Mouse (Mus musculus) heart, adult 18-20 months (tissue): ENCODE measurements around the gene Usp35. TPM values are rescaled to one million over a fixed set of nuclear protein-coding genes. Genes with fewer than 3 reads are reported as not detected.

Experiments used
- DNase-seq, 2 experiments: peaks; one replicate each; pipeline ENCODE4 v3.0.0; 2021 to 2022; ENCODE audit warnings: mixed read lengths in 1 of 2
- long read RNA-seq, 2 experiments: library from polyadenylated mRNA; stranded (forward); transcript quantifications; one replicate each; pipeline ENCODE4 v2.0.0; 2021
- total RNA-seq, 2 experiments: library from RNA; stranded (reverse); gene quantifications; 2 replicates each; pipeline ENCODE4 v1.2.3; 2021

Usp35 gene
- total RNA-seq = under 1 TPM; 0.41 to 0.60 TPM
- long read RNA-seq, experiment 1 = 0 reads
- long read RNA-seq, experiment 2 = 0 reads

DNA sequence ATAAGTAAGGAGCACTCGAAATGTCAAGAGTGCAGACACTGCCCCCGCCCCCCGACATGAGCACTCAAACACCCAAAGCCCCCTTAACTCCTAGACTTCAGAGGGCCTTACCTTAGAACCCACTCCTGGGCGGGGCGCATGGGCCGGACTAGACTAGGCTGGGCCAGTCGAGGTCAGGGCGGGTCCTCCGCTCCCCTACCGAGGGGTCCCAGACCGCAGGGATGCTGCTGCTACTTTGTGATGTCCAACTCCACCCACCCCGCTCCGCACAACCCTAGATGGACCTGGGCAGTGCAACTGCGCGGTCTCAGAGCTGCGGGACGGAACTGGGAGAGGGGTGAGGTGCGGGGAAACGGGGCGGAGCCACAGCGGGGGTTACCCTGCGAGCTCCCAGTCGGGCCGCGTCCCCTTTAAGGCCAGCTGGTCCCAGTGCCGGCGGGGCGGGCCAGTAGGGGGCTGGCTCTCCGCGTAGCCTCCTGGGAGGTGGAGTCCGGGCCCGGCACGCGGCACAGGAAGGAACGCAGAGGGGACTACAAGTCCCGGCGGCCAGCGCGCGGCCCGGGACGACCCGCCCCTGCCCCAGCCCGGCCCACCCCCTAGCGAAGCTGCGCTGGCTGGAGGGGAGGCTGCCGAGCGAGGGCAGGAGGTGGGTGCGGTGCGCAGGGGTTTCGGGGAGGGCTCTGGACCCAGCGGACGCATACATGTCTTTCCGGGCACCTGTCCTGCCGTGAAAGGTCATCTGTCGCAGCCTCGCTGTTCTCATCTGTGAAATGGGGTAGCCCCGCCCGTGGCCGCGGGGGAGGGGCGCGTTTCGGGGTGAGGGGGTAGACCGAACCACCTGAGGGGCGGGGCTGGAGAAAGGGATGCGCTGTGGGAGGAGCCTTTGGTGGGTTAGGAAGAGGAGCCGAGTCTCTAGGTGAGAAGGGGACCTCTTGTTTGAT lies at the start of gene Usp35, which contains the start of gene Kctd21:
TSS of gene Usp35 (minus strand) at position 295 of the 941 bp plus-strand sequence.
TSS of gene Kctd21 (plus strand) at position 602 of the 941 bp plus-strand sequence.
- peak; percentile 93 to 97 for DNase-seq

DNA sequence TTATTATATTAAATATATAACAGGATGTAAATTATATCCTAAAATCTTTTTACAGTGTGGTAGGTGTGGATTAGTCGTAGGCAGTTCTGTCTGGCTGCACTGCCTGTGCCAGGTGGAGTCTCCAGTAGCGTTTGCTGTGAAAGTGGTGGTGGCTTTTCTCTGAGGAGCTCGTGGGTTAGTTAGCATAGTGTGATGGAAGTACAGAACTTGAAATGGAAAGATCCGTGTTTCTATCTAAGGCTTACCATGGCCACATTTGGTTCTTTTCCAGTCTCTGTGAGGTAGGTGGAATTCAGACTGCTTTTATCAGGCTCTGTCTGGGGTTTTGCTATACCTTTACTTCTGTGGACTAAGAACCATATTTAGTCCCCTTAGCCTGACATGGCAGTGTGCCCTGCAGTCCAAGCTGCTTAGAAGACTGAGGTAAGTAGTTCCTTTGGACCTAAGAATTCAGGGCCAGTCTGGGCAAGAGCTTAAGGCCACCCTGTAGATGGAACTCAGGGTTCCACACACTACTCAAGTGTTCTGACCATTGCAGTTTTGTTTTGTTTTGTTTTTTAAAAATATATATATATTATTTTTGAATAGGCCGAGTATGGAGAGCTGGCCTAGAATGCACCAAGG lies 48.8 kb upstream of the Usp35 start:
- no peak for DNase-seq

DNA sequence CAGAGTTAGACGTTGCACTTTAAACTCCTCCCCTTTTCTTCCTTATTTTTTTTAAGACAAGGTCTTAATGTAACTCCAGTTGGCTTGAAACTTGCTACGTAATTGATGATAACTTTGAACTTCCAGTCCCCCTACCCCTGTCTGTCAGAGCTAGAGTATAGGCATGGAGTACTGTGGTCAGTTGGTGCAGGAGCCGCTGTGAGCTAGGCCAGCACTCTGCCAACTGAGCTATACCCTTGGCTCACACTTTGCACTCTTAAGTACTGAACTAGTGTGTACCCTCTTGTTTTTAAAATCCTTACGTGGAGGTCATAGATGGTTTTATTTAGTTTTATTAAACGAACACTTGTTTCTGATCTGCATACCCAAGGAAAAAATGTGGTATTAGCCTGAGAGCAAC lies 47.5 kb upstream of the Usp35 start:
- DNase-seq = no peak

DNA sequence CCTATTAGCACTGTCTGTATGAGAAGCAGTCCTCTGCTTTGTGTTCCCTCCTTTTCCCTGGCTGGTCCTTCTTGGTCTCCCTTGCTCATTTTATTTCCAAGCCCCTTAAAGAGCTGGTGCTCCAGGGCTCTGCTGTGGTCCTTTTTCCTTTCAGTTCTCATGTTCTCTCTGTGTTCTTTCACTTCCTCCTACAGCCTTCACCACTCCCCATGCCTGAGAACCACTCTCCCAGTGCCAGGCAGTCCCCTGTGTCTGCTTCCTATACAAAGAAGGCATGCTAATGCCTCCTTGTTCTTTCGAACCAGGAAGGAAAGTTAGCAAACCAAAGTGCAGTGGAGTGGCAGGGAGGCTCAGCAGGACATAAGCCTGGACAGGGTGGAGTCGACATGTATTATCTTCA lies 44.1 kb upstream of the Usp35 start:
- DNase-seq = peak in 1 of 2 experiments; percentile 30

DNA sequence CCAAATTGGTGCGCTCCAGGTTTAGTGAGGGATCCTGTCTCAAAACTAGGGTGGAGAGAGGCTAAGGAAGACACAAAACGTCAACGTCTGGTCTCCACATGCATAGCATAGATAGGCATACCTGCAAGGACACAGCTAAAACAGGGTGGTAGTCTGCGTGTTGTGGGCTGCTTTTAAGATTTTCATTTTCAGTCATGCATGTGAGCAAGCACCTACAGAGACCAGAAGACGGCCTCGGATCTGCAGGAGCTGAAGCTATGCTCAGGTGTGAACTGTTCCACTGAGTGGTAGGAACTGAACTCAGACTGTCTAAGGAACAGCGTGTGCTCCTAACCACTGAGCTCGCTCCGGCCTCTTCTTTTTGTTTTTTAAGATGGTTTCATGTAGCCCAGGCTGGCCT lies 43.3 kb upstream of the Usp35 start:
- no peak for DNase-seq

DNA sequence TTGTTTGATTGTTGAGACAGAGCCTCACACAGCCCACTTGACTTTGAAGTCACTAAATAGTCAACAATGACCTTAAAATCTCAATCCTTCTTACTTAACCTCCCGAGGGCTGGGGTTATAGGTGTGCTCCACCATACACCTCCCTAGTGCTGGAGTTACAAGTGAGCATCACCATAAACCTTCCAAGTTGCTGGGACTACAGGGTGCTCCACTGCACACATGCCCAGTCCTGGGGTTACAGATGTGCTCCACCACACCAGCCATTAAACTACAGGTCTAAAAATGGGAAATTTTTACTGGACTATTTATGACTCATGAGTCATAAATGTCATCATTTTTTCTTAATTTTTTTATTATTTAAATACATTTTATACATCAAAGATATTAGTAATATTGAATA lies 34.1 kb upstream of the Usp35 start:
- DNase-seq = no peak

DNA sequence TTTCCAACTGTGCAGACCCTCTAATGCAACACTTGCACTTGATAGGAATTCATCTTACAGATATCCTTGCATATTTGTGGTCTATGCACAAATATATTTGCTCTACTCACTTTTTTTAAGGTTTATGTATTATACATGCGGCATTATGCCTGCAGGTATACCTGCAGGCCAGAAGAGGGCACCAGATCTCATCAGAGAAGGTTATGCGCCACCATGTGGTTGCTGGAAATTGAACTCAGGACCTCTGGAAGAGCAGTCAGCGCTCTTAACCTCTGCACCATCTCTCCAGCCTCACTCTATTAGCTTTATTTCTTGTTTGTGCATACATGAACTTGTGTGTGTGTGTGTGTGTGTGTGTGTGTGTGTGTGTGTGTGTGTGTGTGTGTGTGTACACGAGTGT lies 29.6 kb upstream of the Usp35 start:
- peak in 1 of 2 experiments; percentile 45 for DNase-seq

DNA sequence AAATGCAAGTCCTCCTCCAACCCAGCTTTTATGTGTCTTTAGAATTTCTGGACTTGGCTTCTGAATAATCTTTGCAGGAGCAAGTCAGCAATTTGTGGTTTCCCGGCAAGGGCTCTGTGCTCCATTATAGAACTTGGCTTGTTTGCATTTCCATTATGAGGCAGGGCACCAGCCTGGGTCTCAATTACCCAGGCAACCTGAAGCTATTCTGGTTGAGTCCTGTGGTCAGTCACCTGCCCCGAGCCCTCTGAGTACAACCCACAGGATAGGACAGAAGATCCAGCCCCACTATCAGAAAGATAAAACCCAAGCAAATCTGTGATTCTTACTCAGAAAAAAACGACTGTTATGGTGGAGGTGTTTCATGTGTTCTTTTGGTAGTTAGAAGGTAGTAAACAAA lies 29.1 kb upstream of the Usp35 start:
- no peak for DNase-seq

DNA sequence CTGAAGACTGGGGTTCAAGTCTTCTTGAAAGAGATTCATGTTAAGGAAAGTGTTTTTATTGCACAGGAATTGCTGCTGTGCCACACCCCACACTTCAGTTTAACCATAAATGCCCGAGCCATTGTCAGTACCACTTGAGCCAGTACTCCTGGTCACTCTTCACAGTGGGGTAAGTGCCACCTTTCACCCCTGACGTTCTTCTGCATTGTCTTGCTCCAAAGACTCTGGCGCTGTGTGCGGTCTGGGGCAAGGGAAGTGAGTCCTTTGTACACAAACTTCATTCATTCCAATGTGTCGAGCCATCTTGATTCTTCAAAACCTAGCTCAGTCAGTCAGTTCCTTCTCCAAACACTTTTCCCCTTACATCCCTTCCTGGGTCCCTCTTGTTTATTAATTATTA lies 28.3 kb upstream of the Usp35 start:
- no peak for DNase-seq

DNA sequence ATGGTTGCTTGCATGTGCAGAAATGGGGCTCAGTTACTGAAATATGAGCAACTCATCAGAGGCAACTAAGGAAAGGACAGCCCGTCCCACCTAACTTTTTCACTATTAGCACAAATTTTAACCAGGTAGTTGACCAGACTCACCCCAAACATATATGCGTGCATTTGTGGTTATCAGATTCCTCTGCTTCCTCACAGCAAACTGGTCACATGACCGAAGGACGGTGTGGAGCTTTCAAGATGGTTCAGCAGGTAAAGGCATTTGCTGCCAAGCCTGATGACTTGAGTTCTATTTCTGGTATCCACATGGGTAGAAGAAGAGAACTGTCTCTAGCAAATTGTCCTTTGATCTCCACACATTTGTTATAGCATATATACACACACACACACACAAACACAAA lies 26.5 kb upstream of the Usp35 start:
- no peak for DNase-seq

DNA sequence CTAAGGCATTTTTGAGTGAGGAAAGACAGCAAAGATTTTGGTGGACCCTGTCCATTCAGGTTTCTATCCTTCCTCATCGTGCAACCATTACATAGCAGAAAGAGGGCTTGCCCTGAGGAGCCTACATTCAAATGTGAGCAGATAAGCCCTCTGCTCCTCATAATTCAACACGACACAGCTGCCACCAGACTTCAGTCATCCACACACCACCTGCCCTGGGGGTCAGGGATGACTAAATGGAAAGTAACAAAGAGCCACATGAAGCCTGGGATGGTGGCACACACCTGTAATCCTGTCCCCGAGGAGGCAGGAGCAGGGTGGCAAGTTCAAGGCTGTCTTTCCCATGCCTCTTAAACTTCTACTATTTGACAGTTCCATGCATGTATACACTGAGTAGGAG lies 26.0 kb upstream of the Usp35 start:
- DNase-seq = no peak

DNA sequence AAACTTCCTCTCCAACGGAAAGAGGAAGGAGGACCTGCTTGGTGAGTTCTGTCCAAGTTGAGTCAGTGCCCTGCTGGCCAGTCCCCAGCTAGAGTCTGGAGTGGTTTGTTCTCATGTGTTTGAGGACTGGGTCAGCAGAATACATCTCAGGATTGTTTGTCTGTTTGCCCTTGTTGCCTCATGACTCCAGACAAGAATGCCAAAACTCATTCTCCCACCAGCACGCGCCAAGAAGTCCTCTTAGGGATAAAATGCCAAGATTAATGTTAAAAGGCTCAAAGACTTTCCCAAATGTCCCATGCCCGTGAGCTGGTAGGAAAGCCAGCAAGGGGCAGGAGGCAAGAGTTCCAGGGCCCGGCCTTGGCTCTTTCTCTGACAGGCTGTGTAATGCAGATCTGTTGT lies 25.1 kb upstream of the Usp35 start:
- DNase-seq = peak; percentile 81 to 88

DNA sequence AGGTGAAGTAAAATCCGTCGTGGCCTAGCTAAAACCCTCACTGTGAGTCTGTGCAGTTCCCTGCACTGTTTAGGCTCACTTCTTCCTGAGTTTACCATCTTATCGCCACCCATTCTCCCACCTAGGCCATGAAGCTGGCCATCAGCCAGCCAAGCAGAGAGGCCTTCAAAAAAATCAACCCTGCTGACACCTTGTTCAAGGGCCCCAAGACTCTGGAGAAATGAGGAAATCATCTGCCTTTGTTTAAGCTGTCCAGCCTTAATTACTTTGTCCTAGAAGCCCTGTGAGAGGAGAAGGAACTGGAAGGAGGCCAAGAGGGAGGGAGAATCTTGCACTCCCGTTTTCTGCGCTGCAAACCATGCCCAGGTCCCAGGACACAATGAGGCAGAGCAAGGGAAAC lies 24.4 kb upstream of the Usp35 start:
- peak in 1 of 2 experiments; percentile 30 for DNase-seq

DNA sequence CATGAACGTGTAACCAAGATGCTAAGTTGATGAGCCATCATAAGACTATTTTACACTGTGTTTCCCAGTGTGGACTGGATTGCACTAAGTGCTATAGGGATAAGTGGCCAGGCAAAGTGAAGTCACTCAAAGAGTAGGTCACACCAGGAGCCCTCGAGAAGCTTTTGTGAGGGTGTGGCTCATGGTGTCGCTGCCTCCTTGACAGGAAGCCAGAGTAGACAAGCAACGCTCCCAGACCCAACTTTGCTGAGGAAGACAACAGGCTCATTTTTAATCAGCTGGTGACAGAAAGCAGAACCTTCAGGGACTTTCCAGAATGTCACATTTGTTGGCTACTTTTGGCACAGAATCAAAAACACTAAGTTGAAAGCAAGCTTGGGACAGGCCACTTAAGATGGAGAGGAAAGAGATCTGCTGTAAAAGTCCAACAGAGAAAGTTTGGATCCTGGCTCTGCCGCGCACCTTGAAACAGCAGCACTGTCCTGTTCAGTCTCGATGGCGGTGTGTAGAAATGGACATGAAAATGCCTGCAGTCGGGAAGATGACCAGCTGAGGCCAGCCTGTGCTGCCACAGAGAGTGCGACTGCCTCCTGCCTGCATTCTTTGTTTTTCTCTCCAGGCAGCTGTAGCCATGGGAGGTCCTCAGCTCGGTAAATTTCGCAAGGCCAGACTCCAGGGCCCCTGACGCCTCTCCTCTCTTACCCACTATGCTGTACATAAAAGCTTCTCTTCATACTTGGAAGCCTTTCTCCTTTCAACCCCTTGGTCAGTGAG lies 23.4 kb upstream of the Usp35 start:
- DNase-seq = peak; percentile 61 to 79

DNA sequence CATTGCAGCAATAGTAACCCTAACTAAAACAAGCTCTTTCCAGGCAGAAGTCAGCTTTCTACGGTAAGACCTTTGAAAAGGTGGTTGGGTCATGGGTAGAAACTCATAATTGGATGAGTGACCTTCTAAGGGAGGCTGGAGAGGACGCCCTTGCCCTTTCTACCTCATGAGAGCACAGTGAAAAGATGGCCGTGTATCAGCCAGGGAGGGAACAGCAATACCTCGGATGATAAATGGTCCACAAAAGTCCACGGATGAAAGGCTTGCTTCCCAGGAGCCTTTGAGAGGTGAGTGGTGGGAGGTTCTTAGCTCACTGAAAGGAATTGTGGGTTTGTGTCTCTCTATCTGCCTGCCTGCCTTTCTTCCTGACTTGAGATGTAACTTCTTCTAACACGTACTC lies 21.5 kb upstream of the Usp35 start:
- DNase-seq = no peak

DNA sequence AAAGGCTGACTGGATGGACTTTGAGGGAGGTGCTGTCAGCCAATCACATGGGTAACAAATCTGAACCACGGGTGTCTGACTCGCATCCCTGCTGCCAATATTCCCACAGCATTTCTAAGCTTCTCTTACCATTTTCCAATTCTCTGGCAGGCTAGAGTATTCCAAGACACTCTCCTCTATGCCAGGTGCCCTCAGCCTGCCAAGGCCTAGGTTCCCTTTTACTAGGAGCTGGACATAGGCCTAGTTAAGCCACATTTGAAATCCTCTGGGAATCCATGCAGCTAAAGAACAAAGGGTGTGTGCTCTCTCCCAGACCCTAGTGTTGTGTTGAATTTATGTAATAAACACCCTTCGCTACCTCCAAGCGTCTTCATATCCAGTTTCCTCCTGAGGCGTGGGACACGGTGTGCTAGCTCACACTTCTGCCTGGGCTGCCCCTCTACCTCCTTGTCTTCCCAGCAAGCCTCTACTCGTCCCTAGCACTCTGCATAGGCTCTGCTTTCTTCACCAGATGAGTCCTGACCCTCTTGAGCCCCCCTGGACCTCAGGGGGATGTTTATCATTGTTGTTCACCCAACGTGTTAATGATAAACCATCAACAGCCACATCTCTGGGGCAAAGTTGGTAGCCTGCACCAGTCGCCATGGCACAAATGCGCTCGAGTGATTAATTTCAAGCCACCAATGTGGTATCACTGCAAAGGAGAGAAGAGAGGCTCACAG lies 20.1 kb upstream of the Usp35 start:
- no peak for DNase-seq

DNA sequence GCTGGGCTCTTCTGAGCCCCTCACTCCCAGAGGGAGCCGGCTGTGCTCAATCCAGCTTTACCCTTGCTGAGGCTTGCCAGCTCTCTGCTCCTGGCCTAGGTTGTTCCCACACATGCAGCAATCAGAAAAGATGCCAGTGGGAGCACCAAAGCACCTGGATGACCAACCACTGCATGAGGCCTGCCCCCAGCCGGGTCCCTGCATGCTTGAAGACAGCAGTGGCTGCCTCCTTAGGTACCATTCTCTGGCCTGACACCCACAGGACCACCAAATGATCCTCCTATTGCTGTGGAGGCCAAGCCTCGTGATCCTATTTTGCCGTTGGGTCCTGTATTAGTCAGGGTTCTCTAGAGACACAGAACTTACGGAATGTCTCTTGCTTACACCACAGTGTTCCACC lies 19.1 kb upstream of the Usp35 start:
- no peak for DNase-seq

DNA sequence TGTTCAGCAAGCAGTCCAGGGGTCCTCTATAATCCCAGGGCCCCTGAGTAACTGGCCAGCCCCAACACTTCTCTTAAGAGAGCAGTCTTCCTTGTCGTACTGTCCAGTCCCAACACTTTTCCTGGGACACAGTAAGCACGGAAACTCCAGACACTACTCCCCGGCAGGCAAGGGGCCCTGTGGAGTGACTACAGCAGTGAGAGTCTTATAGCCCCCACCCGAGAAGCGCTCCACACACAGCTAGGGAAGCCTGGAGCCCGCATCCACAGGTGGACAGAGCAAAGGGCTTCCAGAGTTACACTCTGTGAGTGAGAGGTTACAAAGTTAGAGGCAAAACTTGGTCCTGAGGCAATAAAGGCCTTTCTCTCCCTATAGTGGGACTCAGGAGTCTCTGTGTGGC lies 17.6 kb upstream of the Usp35 start:
- no peak for DNase-seq

DNA sequence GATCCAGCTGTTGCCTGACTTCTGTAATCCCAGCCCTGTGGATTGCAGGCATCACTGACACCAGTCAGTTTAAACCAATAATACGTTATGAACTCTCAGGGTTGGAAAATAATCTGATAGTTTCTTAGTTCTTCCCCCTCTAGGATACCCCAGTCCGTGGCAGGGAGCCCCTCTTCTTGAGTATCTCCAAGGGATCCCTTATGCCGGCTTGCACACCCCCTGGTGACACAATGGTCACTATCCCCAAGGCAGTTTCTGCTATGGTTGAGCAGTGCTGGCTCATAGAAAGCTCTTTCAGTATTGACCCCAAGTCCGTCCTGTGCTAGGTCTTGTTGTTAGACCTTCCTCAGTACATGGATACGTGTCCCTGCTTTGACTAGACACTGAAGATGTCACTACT lies 17.0 kb upstream of the Usp35 start:
- DNase-seq = no peak

DNA sequence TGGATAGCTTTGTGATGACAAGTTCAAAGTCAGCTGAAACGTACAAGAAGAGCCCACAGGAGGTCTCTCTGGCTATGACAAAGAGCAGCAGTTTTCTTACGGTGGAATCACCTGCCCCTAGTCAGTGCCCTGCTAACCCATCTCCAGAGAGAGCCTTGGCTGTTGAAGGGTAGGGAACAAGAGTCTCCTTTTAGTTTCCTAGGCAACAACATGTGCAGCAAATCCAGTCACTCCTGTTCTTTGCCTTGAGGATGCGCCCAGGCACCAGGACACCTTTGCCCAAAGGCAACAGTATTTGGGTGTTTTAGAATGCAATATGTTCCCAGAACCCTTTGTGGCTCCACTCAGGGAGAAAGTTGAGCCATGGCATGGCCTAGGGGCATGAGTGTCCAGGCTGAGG lies 16.5 kb upstream of the Usp35 start:
- no peak for DNase-seq

DNA sequence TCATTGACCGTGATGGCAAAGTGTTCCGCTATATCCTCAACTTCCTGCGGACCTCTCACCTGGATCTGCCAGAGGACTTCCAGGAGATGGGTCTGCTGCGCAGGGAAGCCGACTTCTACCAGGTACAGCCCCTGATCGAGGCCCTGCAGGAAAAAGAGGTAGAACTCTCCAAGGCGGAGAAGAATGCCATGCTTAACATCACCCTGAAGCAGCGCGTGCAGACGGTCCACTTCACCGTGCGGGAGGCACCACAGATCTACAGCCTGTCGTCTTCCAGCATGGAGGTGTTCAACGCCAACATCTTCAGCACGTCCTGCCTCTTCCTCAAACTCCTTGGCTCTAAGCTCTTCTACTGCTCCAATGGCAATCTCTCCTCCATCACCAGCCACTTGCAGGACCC lies 15.6 kb upstream of the Usp35 start:
- no peak for DNase-seq

DNA sequence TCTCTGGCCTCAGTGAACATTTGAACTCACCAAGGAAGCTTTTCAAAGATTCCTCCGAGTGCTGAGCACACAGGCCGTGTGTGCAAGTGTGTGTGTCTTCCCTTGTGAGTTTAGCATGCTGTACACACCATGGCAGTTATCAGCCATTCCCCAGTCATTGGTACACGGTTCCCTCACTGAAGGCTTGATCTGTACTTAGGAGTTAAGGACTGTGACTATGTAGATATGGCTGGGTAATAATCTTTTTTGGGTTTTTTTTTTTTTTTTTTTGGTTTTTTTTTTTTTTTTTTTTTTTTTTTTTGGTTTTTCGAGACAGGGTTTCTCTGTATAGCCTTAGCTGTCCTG lies 15.0 kb upstream of the Usp35 start:
- no peak for DNase-seq
